Mouse (Mus musculus) hindbrain, embryonic 11.5 days (tissue): ENCODE data around the gene Apobec3. TPM values are rescaled to one million over a fixed set of nuclear protein-coding genes. Genes with fewer than 3 reads are reported as not detected.
"Not testable (repeated sequence)": the region's sequence is repeated elsewhere in the genome, so short reads cannot be mapped to it uniquely, and the experiment has no call there.

Experiments
- ATAC-seq: fragments of 200-750 bp; cut with Nextera tagmentation; 2 replicates; pipeline ENCODE4 v1.8.0; 2017; ENCODE audit warnings: mild to moderate bottlenecking, moderate TSS enrichment, moderate library complexity; ENCODE audit not compliant: low FRiP score
- DNase-seq: peaks from one replicate; pipeline ENCODE4 v3.0.0-alpha.2; 2015; ENCODE audit warnings: low spot score
- H3K27ac ChIP-seq: fragments of 300-500 bp; sonication (generic); 2 replicates; pipeline ENCODE4 v1.5.1; 2014; ENCODE audit warnings: mild to moderate bottlenecking, low read depth, low read length
- H3K27me3 ChIP-seq: fragments of 300-500 bp; sonication (generic); 2 replicates; pipeline ENCODE4 v1.6.1; 2014; ENCODE audit warnings: mild to moderate bottlenecking, low read length, moderate library complexity, mixed read lengths; ENCODE audit not compliant: control insufficient read depth, insufficient read depth
- H3K36me3 ChIP-seq: fragments of 300-500 bp; sonication (generic); 2 replicates; pipeline ENCODE4 v1.6.1; 2014; ENCODE audit warnings: mild to moderate bottlenecking, low read length, moderate library complexity, mixed read lengths; ENCODE audit not compliant: control insufficient read depth, insufficient read depth
- H3K4me1 ChIP-seq: fragments of 300-500 bp; sonication (generic); replicated peaks from 2 replicates; pipeline ENCODE4 v1.6.1; 2014; ENCODE audit warnings: low read length, mixed read lengths; ENCODE audit not compliant: control insufficient read depth, insufficient read depth
- H3K4me2 ChIP-seq: fragments of 300-500 bp; sonication (generic); replicated peaks from 2 replicates; pipeline ENCODE4 v1.6.1; 2014; ENCODE audit warnings: mild to moderate bottlenecking, low read depth, low read length
- H3K4me3 ChIP-seq: fragments of 300-500 bp; sonication (generic); 2 replicates; pipeline ENCODE4 v1.5.1; 2014; ENCODE audit warnings: low read depth, low read length
- H3K9ac ChIP-seq: fragments of 300-500 bp; sonication (generic); 2 replicates; pipeline ENCODE4 v1.6.1; 2014; ENCODE audit warnings: low read depth, low read length
- H3K9me3 ChIP-seq: fragments of 300-500 bp; sonication (generic); 2 replicates; pipeline ENCODE4 v1.6.1; 2016; ENCODE audit warnings: low read length; ENCODE audit not compliant: control insufficient read depth
- WGBS: fragments of 180-500 bp; shearing (Covaris S2); extraction: QIAGEN DNeasy Blood & Tissue Kit; methylation state at CpG from one replicate; pipeline ENCODE4 v1.1.7; 2014; 5-methylcytosine and 5-hydroxymethylcytosine counted together
- polyA plus RNA-seq: library from polyadenylated mRNA; unstranded; fragments of >200 nt; fragmentation: Nextera tagmentation; extraction: Ambion mirVana; gene quantifications from 2 replicates; pipeline ENCODE4 v1.2.1, GENCODE M21; 2014

Gene Apobec3
- polyA plus RNA-seq, 1 experiment from 2014 or later: 9.3 TPM

GRCm38 (mm10) chr15:79900751-79901150, 9.3 kb downstream of the Apobec3 start:
- H3K9me3 ChIP-seq: no peaks in the 10 kb centered on the region
- no peak overlapping the region for H3K4me3 ChIP-seq
- no peak overlapping the region for H3K9ac ChIP-seq
- ATAC-seq: no peak
- no peak for DNase-seq
- no peaks in the 10 kb centered on the region for H3K4me1 ChIP-seq
- H3K27me3 ChIP-seq: no peaks in the 10 kb centered on the region
- no peak overlapping the region for H3K4me2 ChIP-seq
- H3K36me3 ChIP-seq: no peaks in the 10 kb centered on the region
- no peak overlapping the region for H3K27ac ChIP-seq
- WGBS: 71% methylated on average over 7 of the region's 7 CpGs

GRCm38 (mm10) chr15:79901399-79901798, 9.9 kb downstream of the Apobec3 start:
- H3K9me3 ChIP-seq: no peaks in the 10 kb centered on the region
- WGBS: 84% methylated on average over 2 of the region's 2 CpGs
- no peak overlapping the region for H3K4me2 ChIP-seq
- H3K36me3 ChIP-seq: no peaks in the 10 kb centered on the region
- ATAC-seq: no peak
- no peaks in the 10 kb centered on the region for H3K27me3 ChIP-seq
- no peak overlapping the region for H3K9ac ChIP-seq
- no peaks in the 10 kb centered on the region for H3K4me1 ChIP-seq
- DNase-seq: no peak
- H3K4me3 ChIP-seq: no peak overlapping the region
- no peak overlapping the region for H3K27ac ChIP-seq

- DNase-seq, ATAC-seq, H3K4me3 ChIP-seq, H3K27me3 ChIP-seq, H3K9ac ChIP-seq, H3K4me1 ChIP-seq, H3K9me3 ChIP-seq, H3K36me3 ChIP-seq, H3K27ac ChIP-seq, H3K4me2 ChIP-seq: not testable (repeated sequence)
- WGBS: 97% methylated on average over 8 of the region's 8 CpGs
These were observed 11.6 kb downstream of the Apobec3 start for GRCm38 (mm10) chr15:79903081-79903480.

GRCm38 (mm10) chr15:79903963-79904362, 12.5 kb downstream of the Apobec3 start:
- H3K27me3 ChIP-seq: no peaks in the 10 kb centered on the region
- H3K4me2 ChIP-seq: no peak overlapping the region
- no peaks in the 10 kb centered on the region for H3K4me1 ChIP-seq
- no peak overlapping the region for H3K27ac ChIP-seq
- no peak for ATAC-seq
- H3K9ac ChIP-seq: no peak overlapping the region
- no peaks in the 10 kb centered on the region for H3K36me3 ChIP-seq
- no peak overlapping the region for H3K4me3 ChIP-seq
- no peak for DNase-seq
- no peaks in the 10 kb centered on the region for H3K9me3 ChIP-seq

GRCm38 (mm10) chr15:79904678-79905077, 13.2 kb downstream of the Apobec3 start:
- WGBS: 87% methylated on average over 11 of the region's 11 CpGs
- DNase-seq: not testable (repeated sequence)

GRCm38 (mm10) chr15:79905211-79905610, 13.8 kb downstream of the Apobec3 start:
- no peak for ATAC-seq
- no peaks in the 10 kb centered on the region for H3K9me3 ChIP-seq
- H3K36me3 ChIP-seq: no peaks in the 10 kb centered on the region
- WGBS: 57% methylated on average over 12 of the region's 12 CpGs
- H3K27me3 ChIP-seq: no peaks in the 10 kb centered on the region
- DNase-seq: no peak
- H3K27ac ChIP-seq: no peak overlapping the region
- H3K4me3 ChIP-seq: no peak overlapping the region
- H3K4me1 ChIP-seq: no peaks in the 10 kb centered on the region
- H3K4me2 ChIP-seq: no peak overlapping the region
- H3K9ac ChIP-seq: no peak overlapping the region

More at GRCm38 (mm10) chr15:79904678-79905077, 13.2 kb downstream of the Apobec3 start:
- not testable (repeated sequence) for H3K9me3 ChIP-seq, H3K9ac ChIP-seq, ATAC-seq, H3K4me3 ChIP-seq, H3K4me1 ChIP-seq, H3K4me2 ChIP-seq, H3K27me3 ChIP-seq, H3K27ac ChIP-seq, H3K36me3 ChIP-seq

GRCm38 (mm10) chr15:79906855-79907254, 15.4 kb downstream of the Apobec3 start:
- Histone ChIP-seq H3K4me1 (no peaks in the 10 kb centered on the region), H3K27me3 (no peaks in the 10 kb centered on the region), H3K9me3 (no peaks in the 10 kb centered on the region), H3K27ac (no peak overlapping the region), H3K9ac (no peak overlapping the region), H3K4me3 (no peak overlapping the region), H3K4me2 (no peak overlapping the region), H3K36me3 (no peaks in the 10 kb centered on the region)
- 44% methylated on average over 14 of the region's 14 CpGs for WGBS
- DNase-seq: no peak
- ATAC-seq: no peak

- not testable (repeated sequence) for H3K27me3 ChIP-seq, H3K9ac ChIP-seq, DNase-seq, H3K4me2 ChIP-seq, H3K27ac ChIP-seq, H3K4me1 ChIP-seq, H3K36me3 ChIP-seq, H3K4me3 ChIP-seq, H3K9me3 ChIP-seq, ATAC-seq
- WGBS: 91% methylated on average over 3 of the region's 3 CpGs
These were observed 17.5 kb downstream of the Apobec3 start for GRCm38 (mm10) chr15:79909006-79909405.

GRCm38 (mm10) chr15:79910812-79911211, 19.4 kb downstream of the Apobec3 start:
- not testable (repeated sequence) for H3K4me1 ChIP-seq, H3K4me2 ChIP-seq, H3K27ac ChIP-seq, DNase-seq, H3K36me3 ChIP-seq, H3K9me3 ChIP-seq, ATAC-seq, H3K4me3 ChIP-seq, H3K27me3 ChIP-seq, H3K9ac ChIP-seq
- 72% methylated on average over 1 of the region's 1 CpGs for WGBS
